Mouse (Mus musculus) 416B (cell line): ENCODE results near the gene Mbl2.
"Not testable (repeated sequence)": the region's sequence is repeated elsewhere in the genome, so short reads cannot be mapped to it uniquely, and the experiment has no call there.

Source experiments
- DNase-seq: peaks from one replicate; pipeline ENCODE4 v3.0.0; 2011; ENCODE audit warnings: low read depth

The Mbl2 gene

GRCm38 (mm10) chr19:30232691-30233090 lies at the start of gene Mbl2:
TSS of gene Mbl2 (plus strand) at chr19:30232942.
- no peak for DNase-seq

- no peak for DNase-seq
Observed at GRCm38 (mm10) chr19:30185536-30185935, 47.2 kb upstream of the Mbl2 start.

- DNase-seq: no peak
Observed at GRCm38 (mm10) chr19:30187232-30187631, 45.5 kb upstream of the Mbl2 start.

DNA sequence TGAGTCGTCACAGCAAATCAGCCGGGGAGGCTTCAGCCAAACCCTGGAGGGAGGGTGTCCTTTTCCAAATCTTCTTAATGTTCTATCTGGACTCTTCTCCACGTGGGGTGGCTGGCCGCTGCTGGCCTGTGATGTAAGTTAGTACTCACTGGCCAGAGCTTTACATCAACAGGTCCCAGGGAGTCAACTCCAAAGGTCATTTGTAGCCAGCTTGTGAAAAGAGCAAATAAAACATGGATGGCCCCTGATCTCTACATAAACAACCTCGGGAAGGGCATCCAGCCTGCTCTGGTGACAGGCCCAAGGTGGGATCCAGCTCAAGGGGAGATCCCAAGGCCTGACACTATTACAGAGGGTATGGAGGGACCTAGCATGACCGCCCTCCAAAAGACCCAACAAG lies 37.7 kb upstream of the Mbl2 start:
- no peak for DNase-seq

DNA sequence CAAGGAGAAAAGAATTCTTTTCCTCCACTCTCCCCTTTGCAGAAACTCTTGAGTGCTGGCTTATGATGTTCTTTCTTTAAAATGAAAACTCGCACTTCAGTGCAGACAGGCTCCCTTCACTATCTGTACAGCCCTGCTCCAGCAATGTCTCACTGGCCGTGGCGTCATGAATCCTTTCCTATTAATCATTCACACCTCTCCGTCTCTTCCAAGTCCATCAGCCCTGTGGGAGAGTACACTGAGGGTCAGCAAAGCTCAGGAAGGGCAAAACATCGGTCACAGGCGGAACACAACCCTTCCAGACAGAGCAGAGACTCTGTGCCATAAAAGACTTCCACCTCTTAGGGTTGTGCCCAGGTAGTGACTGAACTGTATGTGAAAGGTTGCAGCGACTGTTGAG lies 30.6 kb upstream of the Mbl2 start:
- DNase-seq: no peak

GRCm38 (mm10) chr19:30205159-30205816 lies 27.5 kb upstream of the Mbl2 start:
- DNase-seq: peak; percentile 62

DNA sequence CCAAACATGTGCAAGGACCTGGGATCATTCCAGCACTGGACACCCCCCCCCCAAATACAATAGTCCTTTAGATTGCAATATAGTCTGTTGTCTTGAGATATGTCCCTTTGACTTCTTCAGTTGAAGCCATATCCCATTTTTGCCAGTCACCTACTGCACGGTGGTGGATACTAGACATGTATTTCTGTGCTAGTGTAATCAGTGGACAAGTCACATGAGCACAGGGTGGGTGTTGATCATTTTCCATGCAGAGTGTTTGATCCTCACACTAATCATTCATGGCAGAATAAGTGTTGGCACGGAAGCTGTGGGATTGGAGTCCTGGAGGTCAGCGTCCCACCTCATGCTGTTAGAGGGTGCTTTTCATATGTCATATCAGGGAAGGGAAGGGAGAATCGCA lies 26.9 kb upstream of the Mbl2 start:
- DNase-seq: no peak

DNA sequence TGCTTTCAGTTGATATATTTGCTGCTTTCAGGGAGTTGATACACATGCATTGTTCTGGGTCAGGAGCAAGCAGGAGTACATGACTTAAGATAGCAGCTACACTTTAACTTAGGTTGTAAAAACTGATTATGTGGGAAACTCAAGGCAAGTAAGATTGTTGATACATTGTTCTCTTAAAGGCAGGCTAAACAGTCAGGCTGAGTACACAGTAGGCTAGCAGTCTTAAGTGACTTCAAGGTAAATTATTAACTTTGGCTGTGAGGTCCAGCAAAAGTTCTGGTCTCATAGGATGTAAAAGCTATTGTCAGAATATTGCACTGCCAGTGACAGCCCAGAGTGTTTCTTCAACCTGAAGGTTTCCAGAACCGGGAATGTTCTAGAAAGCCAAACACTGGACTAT lies 25.8 kb upstream of the Mbl2 start:
- DNase-seq: no peak

DNA sequence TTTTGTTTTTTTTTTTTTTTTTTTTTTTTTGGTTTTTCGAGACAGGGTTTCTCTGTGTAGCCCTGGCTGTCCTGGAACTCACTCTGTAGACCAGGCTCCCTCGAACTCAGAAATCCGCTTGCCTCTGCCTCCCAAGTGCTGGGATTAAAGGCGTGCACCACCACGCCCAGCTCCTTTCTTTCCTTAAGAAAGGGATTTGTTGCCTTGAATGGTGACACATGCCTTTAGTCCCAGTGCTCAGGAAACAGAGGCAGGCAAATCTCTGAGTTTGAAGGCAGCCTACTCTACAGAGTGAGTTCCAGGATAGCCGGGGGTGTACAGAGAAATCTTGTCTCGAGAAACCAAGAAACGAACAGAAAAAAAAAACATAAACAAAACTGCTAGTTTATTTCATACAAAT lies 23.7 kb upstream of the Mbl2 start:
- DNase-seq: not testable (repeated sequence)

- DNase-seq: no peak
Observed at GRCm38 (mm10) chr19:30214026-30214425, 18.7 kb upstream of the Mbl2 start.

GRCm38 (mm10) chr19:30215736-30216135 lies 17.0 kb upstream of the Mbl2 start:
- not testable (repeated sequence) for DNase-seq

GRCm38 (mm10) chr19:30216186-30216585 lies 16.6 kb upstream of the Mbl2 start:
- DNase-seq: no peak

DNA sequence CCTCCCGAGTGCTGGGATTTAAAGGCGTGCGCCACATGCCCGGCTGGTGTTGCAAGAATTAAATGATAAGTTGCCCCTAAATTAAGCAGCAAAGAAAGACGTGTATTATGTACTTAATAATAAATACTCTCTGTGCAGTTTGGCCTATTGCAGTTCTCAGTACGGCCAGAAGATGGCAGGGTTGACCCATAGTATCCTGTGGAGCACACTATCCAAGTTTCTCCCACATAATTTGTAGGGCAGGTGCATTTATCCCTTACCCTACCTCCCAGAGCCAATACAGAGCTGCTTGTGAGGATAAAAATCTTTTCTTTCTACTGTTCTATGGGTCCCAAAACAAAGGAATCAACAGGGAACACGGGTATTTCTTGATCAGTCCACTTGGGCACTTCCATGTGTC lies 15.4 kb upstream of the Mbl2 start:
- DNase-seq: peak; percentile 57

- not testable (repeated sequence) for DNase-seq
Observed at GRCm38 (mm10) chr19:30222593-30222992, 10.1 kb upstream of the Mbl2 start.

DNA sequence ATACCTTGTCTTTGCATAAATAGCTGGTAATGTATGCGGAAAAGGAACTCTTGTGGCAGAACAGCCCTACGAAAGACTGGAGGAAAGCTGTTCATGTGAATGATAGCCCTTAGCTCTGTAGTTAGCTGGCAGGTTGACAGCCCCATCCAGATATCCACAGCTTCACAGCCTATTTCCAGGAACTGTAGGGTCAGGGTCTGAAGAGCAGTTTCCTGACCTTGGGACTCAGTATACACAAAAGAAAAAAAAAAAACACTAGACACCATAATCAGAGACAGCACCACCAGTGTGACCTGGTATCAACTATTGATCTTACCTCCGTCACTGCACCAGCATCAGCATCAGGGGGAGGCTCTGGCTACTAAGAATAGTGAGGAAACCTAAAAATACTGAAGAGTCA lies 3.3 kb upstream of the Mbl2 start:
- DNase-seq: no peak

- no peak for DNase-seq
Observed at GRCm38 (mm10) chr19:30234416-30234815, 1.7 kb downstream of the Mbl2 start.

DNA sequence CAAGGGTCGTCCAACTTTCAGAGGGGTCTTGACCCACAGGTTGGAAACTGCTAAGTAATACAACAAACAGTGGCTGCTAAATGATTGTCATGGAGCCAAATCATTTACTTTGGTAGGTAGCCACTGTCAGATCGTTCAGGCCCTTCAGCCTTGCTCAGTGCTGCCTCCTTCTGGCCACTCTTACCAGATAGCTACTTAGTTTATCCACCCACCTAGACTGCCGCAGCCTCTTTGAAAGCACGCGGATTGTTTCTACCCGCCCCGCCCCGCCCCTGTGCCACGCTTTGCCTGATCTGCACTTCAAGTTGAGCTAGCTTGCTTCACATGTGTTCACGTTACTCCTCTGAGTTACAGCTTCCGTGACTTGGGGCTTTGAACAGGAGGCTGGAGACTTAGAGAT lies 14.6 kb downstream of the Mbl2 start:
- DNase-seq: peak; percentile 79

- peak; percentile 72 for DNase-seq
Observed at GRCm38 (mm10) chr19:30248822-30249221, 16.1 kb downstream of the Mbl2 start.

- DNase-seq: no peak
Observed at GRCm38 (mm10) chr19:30252253-30252652, 19.5 kb downstream of the Mbl2 start.

DNA sequence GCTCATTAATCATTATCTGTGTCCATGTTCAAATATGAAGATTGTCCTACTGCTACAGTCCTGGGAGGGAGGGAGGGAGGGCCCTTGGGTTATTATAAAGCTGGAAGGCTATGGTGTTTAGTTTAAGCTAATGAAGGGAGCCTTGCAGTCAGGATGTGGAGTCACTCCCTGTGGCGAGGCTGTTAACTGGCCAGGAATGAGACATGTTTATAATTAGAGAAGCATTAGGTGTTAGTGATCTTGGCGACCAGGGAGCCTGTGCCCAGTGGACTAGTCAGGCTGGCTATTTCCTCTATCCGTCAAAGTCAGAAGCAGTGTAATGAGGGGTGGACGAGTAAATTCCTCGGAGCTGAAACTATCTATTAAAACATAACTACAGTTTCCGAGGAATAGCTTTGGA lies 23.6 kb downstream of the Mbl2 start:
- no peak for DNase-seq

DNA sequence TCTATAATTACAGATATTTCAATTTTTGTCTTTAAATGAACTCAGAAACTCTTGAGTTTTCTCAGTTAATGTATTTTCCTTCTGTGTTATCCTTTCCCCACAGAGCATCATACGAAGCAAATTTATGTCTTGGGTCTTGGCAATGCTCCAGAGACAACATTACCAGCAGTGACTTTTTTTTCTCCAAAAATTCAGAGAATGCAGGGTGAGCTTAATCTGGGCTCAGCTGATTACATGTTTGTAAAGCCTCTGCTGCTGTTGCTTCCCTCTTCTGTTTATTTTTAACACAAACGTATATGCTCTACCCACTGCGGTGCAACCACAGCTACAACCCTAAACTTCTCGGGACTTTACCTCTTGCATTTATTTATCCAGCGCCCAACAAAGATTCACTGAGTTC lies 48.4 kb downstream of the Mbl2 start:
- no peak for DNase-seq

- no peak for DNase-seq
Observed at GRCm38 (mm10) chr19:30287899-30288490, 55.3 kb downstream of the Mbl2 start.
